Mouse (Mus musculus): ENCODE measurements around the gene Ttc13. TPM values are rescaled to one million over a fixed set of nuclear protein-coding genes. Genes with fewer than 3 reads are reported as not detected.
A peak's percentile ranks its signal among the peaks of the same experiment; 100 is the strongest.

The Ttc13 gene
- polyA plus RNA-seq, 1 experiment from 2014 or later = 49.7 TPM

- Histone ChIP-seq H3K4me3 (no peak overlapping the region), H3K9ac (no peak overlapping the region), H3K27ac (no peak overlapping the region), H3K9me3 (no peaks in the 10 kb centered on the region), H3K4me1 (peaks cover 9% of the 10 kb centered on the region; the same call in 1 of the 2 replicates), H3K4me2 (no peak overlapping the region), H3K27me3 (peaks cover 20% of the 10 kb centered on the region), H3K36me3 (no peaks in the 10 kb centered on the region)
- no peak for ATAC-seq (ENCODE audit: borderline replicate concordance, extremely low read depth, low FRiP score, low TSS enrichment)
- WGBS = 55% methylated on average over 13 of the region's 13 CpGs
Observed at GRCm38 (mm10) chr8:124746661-124747060, 24.9 kb upstream of the Ttc13 start.

GRCm38 (mm10) chr8:124739268-124739667 is 17.5 kb upstream of the Ttc13 start:
- H3K27ac ChIP-seq = no peak overlapping the region
- H3K4me2 ChIP-seq = no peak overlapping the region
- H3K9ac ChIP-seq = no peak overlapping the region
- peaks cover 26% of the 10 kb centered on the region for H3K36me3 ChIP-seq
- no peak overlapping the region for H3K4me3 ChIP-seq
- no peaks in the 10 kb centered on the region for H3K27me3 ChIP-seq
- WGBS = 73% methylated on average over 1 of the region's 1 CpGs
- H3K4me1 ChIP-seq = no peaks in the 10 kb centered on the region
- no peak for ATAC-seq (ENCODE audit: borderline replicate concordance, extremely low read depth, low FRiP score, low TSS enrichment)
- H3K9me3 ChIP-seq = no peaks in the 10 kb centered on the region

GRCm38 (mm10) chr8:124735371-124735911 is 13.7 kb upstream of the Ttc13 start:
- H3K27me3 ChIP-seq = no peaks in the 10 kb centered on the region
- no peak overlapping the region for H3K4me2 ChIP-seq
- no peak overlapping the region for H3K9ac ChIP-seq
- WGBS = 50% methylated on average over 3 of the region's 3 CpGs
- no peak overlapping the region for H3K4me3 ChIP-seq
- peaks cover 57% of the 10 kb centered on the region for H3K36me3 ChIP-seq
- H3K9me3 ChIP-seq = no peaks in the 10 kb centered on the region
- no peaks in the 10 kb centered on the region for H3K4me1 ChIP-seq
- no peak for ATAC-seq (ENCODE audit: borderline replicate concordance, extremely low read depth, low FRiP score, low TSS enrichment)
- H3K27ac ChIP-seq = no peak overlapping the region

DNA sequence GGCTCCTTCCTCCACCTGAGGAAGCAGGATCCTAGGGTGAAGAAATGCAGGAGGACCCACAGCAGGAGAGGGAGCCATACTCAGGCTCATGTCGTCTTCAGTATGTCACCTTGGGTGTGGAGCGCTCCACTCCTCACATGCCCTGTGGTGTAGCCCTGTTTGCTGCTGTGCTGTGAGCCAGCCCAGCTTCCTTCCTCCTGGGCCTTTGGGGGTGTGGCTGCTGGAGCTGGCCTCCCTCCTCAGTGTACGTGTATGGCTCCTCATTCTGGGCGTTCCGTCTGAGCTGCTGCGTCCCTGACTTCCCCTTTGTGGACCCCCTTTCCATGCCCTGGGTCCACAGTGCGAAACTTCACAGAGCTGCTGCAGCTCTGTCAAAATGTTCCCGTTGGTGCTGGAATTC is 11.0 kb upstream of the Ttc13 start:
- Histone ChIP-seq H3K4me2 (no peak overlapping the region), H3K9ac (no peak overlapping the region), H3K4me3 (no peak overlapping the region), H3K27ac (no peak overlapping the region), H3K9me3 (no peaks in the 10 kb centered on the region), H3K36me3 (peaks cover 69% of the 10 kb centered on the region), H3K4me1 (no peaks in the 10 kb centered on the region), H3K27me3 (no peaks in the 10 kb centered on the region)
- 75% methylated on average over 8 of the region's 8 CpGs for WGBS
- 0 out of 2 replicates have a peak, but pooled peaks have one; percentile 33 for ATAC-seq (ENCODE audit: borderline replicate concordance, extremely low read depth, low FRiP score, low TSS enrichment)

- H3K4me2 ChIP-seq = no peak overlapping the region
- H3K9ac ChIP-seq = no peak overlapping the region
- ATAC-seq (ENCODE audit: borderline replicate concordance, extremely low read depth, low FRiP score, low TSS enrichment) = no peak
- no peak overlapping the region for H3K4me3 ChIP-seq
- peaks cover 23% of the 10 kb centered on the region; the same call in 1 of the 2 replicates for H3K36me3 ChIP-seq
- no peak overlapping the region for H3K27ac ChIP-seq
- peaks cover 23% of the 10 kb centered on the region for H3K4me1 ChIP-seq
- no peaks in the 10 kb centered on the region for H3K27me3 ChIP-seq
- no peaks in the 10 kb centered on the region for H3K9me3 ChIP-seq
- WGBS = 95% methylated on average over 7 of the region's 7 CpGs
Observed at GRCm38 (mm10) chr8:124724301-124724700, 2.5 kb upstream of the Ttc13 start.

DNA sequence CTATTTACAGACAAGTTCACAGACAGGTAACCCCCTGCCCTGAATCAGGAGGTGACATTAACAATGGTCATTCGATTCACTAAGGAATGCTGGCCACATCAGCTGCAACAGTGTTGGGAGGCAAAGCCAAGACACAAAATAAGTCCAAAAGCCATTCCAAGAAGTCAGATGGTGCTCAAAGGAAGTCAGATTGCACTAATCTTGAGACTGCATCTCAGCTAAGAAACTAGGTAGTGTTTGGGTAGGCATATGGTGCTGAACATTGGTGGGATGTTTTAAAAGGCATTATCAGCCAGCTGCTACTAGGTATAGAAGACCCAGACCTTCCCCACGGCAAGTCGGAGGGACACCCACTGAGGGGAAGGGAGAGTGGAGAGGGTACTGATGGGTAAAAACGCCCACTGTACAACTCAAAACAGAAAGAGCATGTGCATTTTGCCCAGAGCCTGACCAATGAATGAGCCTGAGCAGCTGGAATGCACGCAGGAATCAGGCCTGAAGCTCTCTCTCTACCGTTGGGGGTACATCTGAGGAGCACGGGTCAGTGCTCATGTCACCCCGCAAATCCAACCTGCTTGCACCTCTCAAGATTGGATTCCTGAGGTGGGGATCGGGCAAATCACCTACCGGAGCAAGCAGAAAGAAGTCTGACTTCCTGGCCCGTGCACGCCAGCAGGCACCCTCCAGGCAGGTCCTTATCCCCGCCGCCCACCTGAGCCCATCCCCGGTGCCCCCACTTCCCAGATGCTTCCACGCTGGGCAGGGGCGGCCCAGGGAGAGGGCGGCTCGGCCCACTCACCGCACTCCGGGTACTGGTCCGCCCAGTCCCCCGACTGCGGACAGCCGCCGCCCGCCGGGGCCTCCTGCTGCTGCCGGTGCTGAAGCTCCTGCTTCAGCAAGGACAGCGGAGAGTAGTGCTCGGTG is 583 bp downstream of the Ttc13 start:
- Histone ChIP-seq H3K9me3 (no peaks in the 10 kb centered on the region), H3K27ac (0 out of 2 replicates have a peak overlapping the region, but pooled peaks have one; percentile 37), H3K27me3 (no peaks in the 10 kb centered on the region), H3K4me1 (peaks cover 23% of the 10 kb centered on the region), H3K9ac (peak overlapping the region; percentile 78), H3K36me3 (peaks cover 3% of the 10 kb centered on the region; the same call in 1 of the 2 replicates), H3K4me3 (peak overlapping the region; percentile 97), H3K4me2 (peak overlapping the region; percentile 74)
- ATAC-seq (ENCODE audit: borderline replicate concordance, extremely low read depth, low FRiP score, low TSS enrichment) = peak; percentile 53; the same call in 1 of the 2 replicates
- WGBS = 2% methylated on average over 31 of the region's 31 CpGs

GRCm38 (mm10) chr8:124720133-124720532 is 1.6 kb downstream of the Ttc13 start:
- no peaks in the 10 kb centered on the region for H3K27me3 ChIP-seq
- no peak overlapping the region for H3K27ac ChIP-seq
- WGBS = 78% methylated on average over 7 of the region's 7 CpGs
- ATAC-seq (ENCODE audit: borderline replicate concordance, extremely low read depth, low FRiP score, low TSS enrichment) = no peak
- H3K36me3 ChIP-seq = no peaks in the 10 kb centered on the region
- H3K4me3 ChIP-seq = peak overlapping the region; percentile 97; the same call in 1 of the 2 replicates
- peaks cover 23% of the 10 kb centered on the region for H3K4me1 ChIP-seq
- peak overlapping the region; percentile 74 for H3K4me2 ChIP-seq
- H3K9ac ChIP-seq = no peak overlapping the region
- no peaks in the 10 kb centered on the region for H3K9me3 ChIP-seq

- H3K4me2 ChIP-seq = no peak overlapping the region
- H3K4me3 ChIP-seq = no peak overlapping the region
- peaks cover 7% of the 10 kb centered on the region for H3K4me1 ChIP-seq
- H3K36me3 ChIP-seq = peaks cover 17% of the 10 kb centered on the region; the same call in 1 of the 2 replicates
- 84% methylated on average over 8 of the region's 8 CpGs for WGBS
- ATAC-seq (ENCODE audit: borderline replicate concordance, extremely low read depth, low FRiP score, low TSS enrichment) = no peak
- no peak overlapping the region for H3K9ac ChIP-seq
- no peaks in the 10 kb centered on the region for H3K27me3 ChIP-seq
- H3K27ac ChIP-seq = no peak overlapping the region
- no peaks in the 10 kb centered on the region for H3K9me3 ChIP-seq
Observed at GRCm38 (mm10) chr8:124715736-124716135, 6.0 kb downstream of the Ttc13 start.

DNA sequence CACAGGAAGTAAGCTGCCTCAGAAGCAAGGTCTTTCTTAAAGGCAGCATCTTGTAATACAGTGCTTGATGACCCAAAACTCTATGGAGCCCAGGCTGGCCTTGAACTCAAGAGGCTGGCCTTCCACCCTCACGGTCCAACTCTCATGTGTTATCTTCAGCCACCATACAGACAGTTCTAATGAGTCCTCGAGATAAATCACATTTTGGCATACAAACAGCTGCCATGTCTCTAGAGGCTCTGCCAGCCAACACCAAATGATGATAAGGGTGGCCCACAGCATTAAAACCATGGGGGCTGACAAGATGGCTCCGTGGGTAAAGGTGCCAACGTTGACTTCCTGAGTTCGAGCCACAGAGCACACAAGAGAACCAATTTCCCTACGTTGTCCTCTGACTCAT is 8.6 kb downstream of the Ttc13 start:
- H3K9ac ChIP-seq = no peak overlapping the region
- peaks cover 30% of the 10 kb centered on the region for H3K36me3 ChIP-seq
- no peak overlapping the region for H3K4me2 ChIP-seq
- 87% methylated on average over 6 of the region's 6 CpGs for whole genome bisulfite sequencing
- H3K27ac ChIP-seq = no peak overlapping the region
- no peaks in the 10 kb centered on the region for H3K27me3 ChIP-seq
- H3K4me1 ChIP-seq = no peaks in the 10 kb centered on the region
- no peak for ATAC-seq (ENCODE audit: borderline replicate concordance, extremely low read depth, low FRiP score, low TSS enrichment)
- no peaks in the 10 kb centered on the region for H3K9me3 ChIP-seq
- H3K4me3 ChIP-seq = no peak overlapping the region

DNA sequence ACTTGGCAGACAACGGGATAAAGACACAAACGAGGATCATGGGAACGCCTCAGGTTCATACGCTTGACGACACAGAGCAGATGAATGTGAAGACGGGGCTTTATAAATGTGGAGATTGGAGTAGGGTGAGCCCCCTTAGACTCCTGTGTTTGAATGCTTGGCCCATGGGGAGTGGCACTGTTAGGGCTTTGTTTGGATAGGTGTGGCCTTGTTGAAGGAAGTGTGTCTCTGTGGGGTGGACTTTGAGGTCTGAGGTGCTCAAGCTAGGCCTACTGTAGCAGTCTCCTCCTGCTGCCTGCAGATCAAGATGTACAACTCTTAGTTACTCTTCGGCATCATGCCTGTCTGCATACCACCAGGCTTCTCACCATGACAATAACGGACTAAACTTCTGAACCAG is 16.0 kb downstream of the Ttc13 start:
- H3K27me3 ChIP-seq = no peaks in the 10 kb centered on the region
- no peak overlapping the region for H3K27ac ChIP-seq
- no peaks in the 10 kb centered on the region for H3K9me3 ChIP-seq
- WGBS = 95% methylated on average over 8 of the region's 8 CpGs
- H3K4me3 ChIP-seq = no peak overlapping the region
- H3K9ac ChIP-seq = no peak overlapping the region
- H3K4me2 ChIP-seq = no peak overlapping the region
- no peaks in the 10 kb centered on the region for H3K4me1 ChIP-seq
- ATAC-seq (ENCODE audit: borderline replicate concordance, extremely low read depth, low FRiP score, low TSS enrichment) = no peak
- H3K36me3 ChIP-seq = peaks cover 21% of the 10 kb centered on the region

GRCm38 (mm10) chr8:124704376-124704775 is 17.4 kb downstream of the Ttc13 start:
- H3K9me3 ChIP-seq = no peaks in the 10 kb centered on the region
- whole genome bisulfite sequencing = 75% methylated on average over 4 of the region's 4 CpGs
- ATAC-seq (ENCODE audit: borderline replicate concordance, extremely low read depth, low FRiP score, low TSS enrichment) = no peak

DNA sequence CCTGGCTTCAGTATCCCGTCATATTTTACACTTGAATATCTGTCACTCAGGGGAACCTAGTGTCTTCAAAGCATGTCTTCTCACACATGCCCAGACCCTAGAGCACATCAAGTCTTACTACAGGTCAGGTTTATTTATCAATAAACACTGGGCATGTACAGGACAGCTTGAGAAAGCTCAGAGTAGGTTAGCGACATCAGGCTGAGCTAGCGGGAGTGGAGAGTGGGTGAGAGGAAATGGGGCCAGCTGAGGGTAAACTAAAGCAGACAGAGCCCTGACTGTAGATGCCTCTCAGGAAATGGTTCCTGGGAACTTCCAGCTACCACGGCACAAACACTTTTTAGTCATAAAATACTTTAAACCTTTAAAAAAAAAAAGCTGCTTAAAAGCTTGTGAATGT is 18.3 kb downstream of the Ttc13 start:
- Histone ChIP-seq H3K27ac (no peak overlapping the region), H3K9me3 (no peaks in the 10 kb centered on the region), H3K4me3 (no peak overlapping the region), H3K36me3 (peaks cover 13% of the 10 kb centered on the region), H3K4me2 (no peak overlapping the region), H3K27me3 (no peaks in the 10 kb centered on the region), H3K9ac (no peak overlapping the region), H3K4me1 (no peaks in the 10 kb centered on the region)
- ATAC-seq (ENCODE audit: borderline replicate concordance, extremely low read depth, low FRiP score, low TSS enrichment) = no peak
- 40% methylated on average over 4 of the region's 4 CpGs for WGBS

More at GRCm38 (mm10) chr8:124704376-124704775, 17.4 kb downstream of the Ttc13 start:
- Histone ChIP-seq H3K4me1 (no peaks in the 10 kb centered on the region), H3K4me2 (no peak overlapping the region), H3K4me3 (no peak overlapping the region), H3K36me3 (peaks cover 20% of the 10 kb centered on the region), H3K9ac (no peak overlapping the region), H3K27me3 (no peaks in the 10 kb centered on the region), H3K27ac (no peak overlapping the region)

All from lung, embryonic 15.5 days (tissue).